Mouse (Mus musculus) small intestine, adult 2 months (tissue): ENCODE data around the gene Srsf10.

Source experiments
- CTCF ChIP-seq: fragments of 200-500 bp; IDR thresholded peaks from 2 replicates; pipeline ENCODE4 v1.5.1; 2012; ENCODE audit warnings: low read depth, mild to moderate bottlenecking, control low read depth, inconsistent platforms, low read length, moderate library complexity, mixed read lengths; ENCODE audit not compliant: insufficient replicate concordance, insufficient read length; ENCODE audit errors: extremely low read depth
- POLR2A ChIP-seq: fragments of 200-500 bp; IDR thresholded peaks from 2 replicates; pipeline ENCODE4 v1.6.1; 2012; ENCODE audit warnings: low read depth, mild to moderate bottlenecking, control low read depth, inconsistent platforms, low read length, moderate library complexity

GRCm38 (mm10) chr4:135889146-135889883, 33.8 kb downstream of the Srsf10 start:
- TF ChIP-seq CTCF = no peak
- no peak for TF ChIP-seq POLR2A
